Mouse (Mus musculus) lung, postnatal 0 days (tissue): ENCODE results near the gene Steap1.

Source experiments
- CTCF ChIP-seq: IDR thresholded peaks from 2 replicates; pipeline ENCODE4 v1.5.1; 2016; ENCODE audit warnings: antibody characterized with exemption, mild to moderate bottlenecking
- EP300 ChIP-seq: IDR thresholded peaks from 2 replicates; pipeline ENCODE4 v1.6.1; 2016; ENCODE audit warnings: antibody characterized with exemption, mild to moderate bottlenecking, control low read depth

GRCm38 (mm10) chr5:5722217-5722616, 26.9 kb downstream of the Steap1 start:
- TF ChIP-seq CTCF: no peak
- TF ChIP-seq EP300: no peak
